Mouse (Mus musculus) monocyte, adult 2 months (primary cell): ENCODE measurements around the gene Kdm6a.

ENCODE experiments used
- DNase-seq, 2 experiments: peaks; one replicate each; pipeline ENCODE4 v3.0.0; 2022; ENCODE audit warnings: low spot score in 2 of 2, low read depth in 1 of 2

Kdm6a gene

DNA sequence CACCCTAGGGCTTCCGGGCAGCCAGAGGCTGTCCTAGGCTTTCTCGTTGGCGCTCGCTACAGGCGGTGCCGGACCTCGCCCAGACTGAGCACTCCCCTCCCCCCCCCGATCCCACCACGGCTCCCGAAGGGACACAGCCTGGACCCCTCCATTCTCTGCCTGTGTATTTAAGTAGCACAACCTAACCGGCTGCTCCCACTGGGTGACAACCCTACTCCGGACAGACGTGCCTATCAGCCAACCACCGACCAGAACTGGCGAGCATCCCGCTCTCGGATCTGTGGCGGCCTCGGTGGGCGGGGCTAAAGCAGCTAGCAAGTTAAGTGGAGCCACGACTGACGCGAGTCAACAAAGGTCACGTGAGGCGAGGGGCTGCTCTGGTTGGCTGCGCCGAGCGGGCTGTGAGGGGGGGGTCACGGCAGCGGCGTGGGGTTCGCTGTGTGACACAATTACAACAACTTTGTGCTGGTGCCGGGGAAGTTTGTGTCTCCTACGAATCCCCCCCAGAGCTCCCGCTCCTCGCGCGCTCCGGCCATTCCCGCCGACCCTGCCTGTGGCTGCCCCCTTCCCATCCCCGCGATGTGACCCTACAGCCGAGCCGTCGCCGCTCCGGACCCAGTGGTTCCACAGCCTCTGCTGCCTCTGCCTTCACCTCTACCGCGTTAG lies at the start of gene Kdm6a:
TSS of gene Kdm6a (plus strand) at position 384 of the 666 bp plus-strand sequence.
- DNase-seq, result peak; percentile 91 to 99

DNA sequence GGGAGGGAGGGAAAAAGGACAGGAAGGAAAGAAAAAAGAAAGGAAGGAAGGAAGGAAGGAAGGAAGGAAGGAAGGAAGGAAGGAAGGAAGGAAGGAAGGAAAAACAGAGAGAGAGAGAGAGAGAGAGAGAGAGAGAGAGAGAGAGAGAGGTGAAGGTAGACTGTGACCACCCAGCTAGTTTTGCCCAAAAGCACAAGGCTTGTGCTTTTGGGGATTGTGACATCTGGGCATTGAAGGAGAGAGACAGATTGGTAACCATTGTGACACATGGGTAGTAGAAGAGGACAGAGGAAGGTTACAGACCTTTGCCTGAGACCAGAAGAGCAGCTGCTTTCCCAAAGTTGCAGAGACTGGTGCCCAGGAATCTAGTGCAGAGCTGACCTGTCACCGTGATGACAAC lies 16.8 kb upstream of the Kdm6a start, which contains the start of gene Dusp21:
TSS of gene Dusp21 (plus strand) at position 301 of the 400 bp plus-strand sequence.
- DNase-seq, result no peak

GRCm38 (mm10) chrX:18160734-18161442 lies 1.5 kb upstream of the Kdm6a start:
- no peak for DNase-seq

- DNase-seq, result peak in 1 of 2 experiments; percentile 34
Observed at GRCm38 (mm10) chrX:18161796-18162191, 581 bp upstream of the Kdm6a start.

DNA sequence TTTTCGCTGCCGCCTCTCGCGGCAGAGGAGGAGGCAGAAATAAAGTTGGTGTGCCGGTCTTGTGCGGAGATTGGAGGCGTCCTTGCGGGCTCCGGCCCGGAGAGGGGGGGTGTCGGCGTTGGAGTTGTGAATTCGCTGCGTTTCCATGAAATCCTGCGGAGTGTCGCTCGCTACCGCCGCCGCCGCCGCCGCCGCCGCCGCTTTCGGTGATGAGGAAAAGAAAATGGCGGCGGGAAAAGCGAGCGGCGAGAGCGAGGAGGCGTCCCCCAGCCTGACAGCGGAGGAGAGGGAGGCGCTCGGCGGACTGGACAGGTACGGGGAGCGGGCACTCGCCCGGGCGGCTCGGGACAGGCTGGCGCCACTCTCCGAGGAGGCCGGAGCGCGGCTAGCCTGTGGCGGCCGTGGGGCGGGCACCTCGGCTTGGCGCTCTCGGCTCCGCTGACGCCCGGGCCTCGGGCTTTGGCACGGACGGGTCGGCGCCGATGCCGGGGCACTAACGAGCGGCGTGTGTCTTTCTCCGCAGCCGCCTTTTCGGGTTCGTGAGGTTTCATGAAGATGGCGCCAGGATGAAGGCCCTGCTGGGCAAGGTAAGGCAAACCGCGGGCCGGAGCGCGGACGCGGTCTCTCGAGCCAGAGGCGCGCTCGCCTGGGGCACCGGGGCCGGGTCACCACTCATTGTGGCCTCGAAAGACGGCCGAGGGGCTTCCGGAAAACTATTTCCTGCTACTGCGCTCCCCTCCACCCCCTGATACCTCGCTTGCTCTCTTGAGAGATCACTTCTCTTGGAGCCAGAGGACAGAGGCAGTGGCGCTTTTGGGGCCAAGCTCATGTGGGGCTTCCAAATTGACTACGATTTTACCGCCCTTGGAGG lies 721 bp downstream of the Kdm6a start:
- DNase-seq, result peak in 1 of 2 experiments; percentile 57

DNA sequence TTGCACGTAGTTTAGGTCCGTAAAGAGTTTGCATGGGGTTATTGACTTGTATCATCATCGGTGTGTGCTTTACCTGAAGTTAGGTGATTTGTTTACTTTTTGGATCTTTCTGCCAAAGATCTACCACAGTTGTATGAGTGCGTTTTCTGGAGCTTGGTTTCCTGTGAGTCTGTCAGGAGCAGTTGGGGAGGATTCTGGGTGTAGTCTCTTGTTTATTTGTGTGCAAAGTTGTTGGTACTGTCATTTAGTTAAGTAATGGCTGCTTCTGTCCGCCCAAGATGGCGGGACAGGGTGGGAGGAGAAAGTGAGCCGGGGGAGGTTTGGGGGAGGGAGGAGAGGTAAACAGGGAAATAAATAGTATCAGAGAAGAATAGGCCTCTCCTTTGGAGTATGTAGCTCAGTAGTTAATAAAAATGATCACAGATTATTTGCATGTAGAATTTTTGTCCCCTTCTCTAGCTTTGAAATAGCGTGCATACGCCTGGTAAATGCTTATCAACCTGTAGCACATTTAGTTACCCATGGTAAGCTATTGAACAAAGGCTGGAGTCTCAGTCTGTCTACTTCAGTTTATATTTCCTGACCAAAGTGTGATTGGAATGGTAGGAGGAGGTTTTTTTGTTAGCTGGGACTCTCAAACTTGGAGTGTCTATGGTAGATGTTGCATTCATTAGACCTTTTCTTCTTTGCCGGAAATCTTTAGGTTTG lies 1.7 kb downstream of the Kdm6a start:
- DNase-seq, result peak in 1 of 2 experiments; percentile 14

DNA sequence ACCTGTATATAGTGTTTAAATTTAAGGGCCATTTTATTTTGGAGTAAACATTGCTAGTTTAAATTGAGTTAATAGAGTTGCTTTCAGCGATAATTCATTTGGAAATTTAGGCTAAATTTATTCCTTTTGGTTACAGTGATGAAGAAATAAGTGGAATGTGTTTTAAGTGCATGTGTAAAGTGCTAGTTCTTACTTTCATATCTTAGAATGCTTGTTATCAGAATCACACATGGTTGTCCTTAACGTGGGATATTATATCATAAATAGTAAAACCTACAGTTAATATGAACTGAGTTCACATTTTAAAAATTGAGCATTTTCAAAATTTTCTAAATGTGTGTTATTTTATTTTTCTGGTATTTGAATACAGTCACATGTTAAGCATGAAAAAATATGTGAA lies 2.7 kb downstream of the Kdm6a start:
- no peak for DNase-seq

GRCm38 (mm10) chrX:18166961-18167360 lies 4.6 kb downstream of the Kdm6a start:
- DNase-seq, result no peak

GRCm38 (mm10) chrX:18168940-18169339 lies 6.6 kb downstream of the Kdm6a start:
- DNase-seq, result no peak

DNA sequence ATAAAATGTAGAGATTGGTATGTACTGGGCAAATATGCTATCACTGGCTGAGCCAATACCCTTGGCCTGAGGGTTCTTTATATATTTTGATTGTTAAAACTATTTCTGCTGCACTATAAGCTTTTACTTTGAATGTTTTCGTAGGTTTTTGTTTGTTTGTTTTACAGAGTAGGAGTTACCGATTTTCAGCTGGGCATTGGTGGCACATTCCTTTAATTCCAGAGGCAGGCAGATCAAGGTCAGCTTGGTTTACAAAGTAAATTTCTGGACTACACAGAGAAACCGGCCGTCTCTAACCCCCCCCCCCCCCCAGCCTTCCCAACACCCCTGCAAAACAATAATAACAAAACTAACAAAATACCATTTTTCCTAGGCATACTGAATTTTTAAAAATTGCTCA lies 12.5 kb downstream of the Kdm6a start:
- no peak for DNase-seq

GRCm38 (mm10) chrX:18177803-18178202 lies 15.4 kb downstream of the Kdm6a start:
- no peak for DNase-seq

- no peak for DNase-seq
Observed at GRCm38 (mm10) chrX:18179492-18179891, 17.1 kb downstream of the Kdm6a start.

- DNase-seq, result no peak
Observed at GRCm38 (mm10) chrX:18187203-18187602, 24.8 kb downstream of the Kdm6a start.

- no peak for DNase-seq
Observed at GRCm38 (mm10) chrX:18188293-18188692, 25.9 kb downstream of the Kdm6a start.

DNA sequence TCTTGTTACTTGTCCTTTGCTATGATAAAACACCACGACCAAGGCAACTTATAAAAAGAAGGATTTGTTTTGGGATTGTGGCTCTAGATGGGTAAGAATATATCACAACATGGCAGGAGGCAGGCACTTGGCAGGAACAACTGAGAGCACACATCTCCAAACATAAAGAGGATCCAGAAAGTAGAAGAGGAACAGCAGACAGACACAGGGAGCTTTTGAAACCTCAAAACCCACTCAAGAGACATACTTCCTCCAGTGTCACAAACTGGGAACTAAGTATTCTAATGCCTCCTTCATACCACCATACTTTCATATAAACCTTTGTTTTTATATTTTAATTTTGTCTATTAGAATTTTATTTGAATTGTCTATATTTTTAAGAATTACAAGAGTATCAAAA lies 77.2 kb downstream of the Kdm6a start:
- DNase-seq, result peak in 1 of 2 experiments; percentile 2

DNA sequence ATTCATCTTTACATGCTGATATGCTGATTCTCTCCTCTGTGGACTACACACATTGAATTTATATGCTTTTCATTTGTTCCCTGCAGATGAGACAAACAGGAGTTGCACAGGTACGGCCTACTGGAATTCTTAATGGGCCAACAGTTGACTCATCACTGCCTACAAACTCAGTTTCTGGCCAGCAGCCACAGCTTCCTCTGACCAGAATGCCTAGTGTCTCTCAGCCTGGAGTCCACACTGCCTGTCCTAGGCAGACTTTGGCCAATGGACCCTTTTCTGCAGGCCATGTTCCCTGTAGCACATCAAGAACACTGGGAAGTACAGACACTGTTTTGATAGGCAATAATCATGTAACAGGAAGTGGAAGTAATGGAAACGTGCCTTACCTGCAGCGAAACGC lies 88.2 kb downstream of the Kdm6a start:
- no peak for DNase-seq

GRCm38 (mm10) chrX:18254767-18255166 lies 92.4 kb downstream of the Kdm6a start:
- peak in 1 of 2 experiments; percentile 3 for DNase-seq

GRCm38 (mm10) chrX:18258238-18258809 lies 95.9 kb downstream of the Kdm6a start:
- no peak for DNase-seq

DNA sequence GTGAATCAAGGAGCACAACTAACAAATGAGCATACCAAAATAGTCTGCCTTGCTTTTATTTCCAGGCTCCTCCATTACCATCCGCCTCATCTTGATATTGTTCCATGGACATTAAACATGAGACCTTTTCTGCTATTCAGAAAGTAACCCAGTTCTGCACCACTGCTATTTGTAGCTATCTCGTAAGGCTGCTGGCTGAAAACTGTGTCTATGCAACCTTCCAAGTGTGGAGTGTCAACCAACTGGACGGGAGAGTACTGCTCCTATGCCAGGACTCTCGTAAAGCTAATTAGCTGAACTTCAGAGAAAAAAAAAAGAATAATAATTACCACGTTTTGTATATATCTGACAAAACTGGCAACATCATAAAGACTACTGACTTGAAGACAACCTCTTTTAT lies 116.2 kb downstream of the Kdm6a start:
- DNase-seq, result no peak

- no peak for DNase-seq
Observed at GRCm38 (mm10) chrX:18280134-18280533, 117.8 kb downstream of the Kdm6a start.
